Mouse (Mus musculus): ENCODE measurements around the gene Fyn.
A peak's percentile ranks its signal among the peaks of the same experiment; 100 is the strongest.

Gene Fyn

GRCm38 (mm10) chr10:39540995-39541394 lies 172.3 kb downstream of the Fyn start:
- no peak for DNase-seq

GRCm38 (mm10) chr10:39541451-39541874 lies 172.8 kb downstream of the Fyn start:
- DNase-seq, result no peak

GRCm38 (mm10) chr10:39541951-39542521 lies 173.4 kb downstream of the Fyn start:
- DNase-seq, result peak; percentile 40 to 50

- peak; percentile 33 to 50 for DNase-seq
Observed at GRCm38 (mm10) chr10:39542535-39543257, 174.0 kb downstream of the Fyn start.

DNA sequence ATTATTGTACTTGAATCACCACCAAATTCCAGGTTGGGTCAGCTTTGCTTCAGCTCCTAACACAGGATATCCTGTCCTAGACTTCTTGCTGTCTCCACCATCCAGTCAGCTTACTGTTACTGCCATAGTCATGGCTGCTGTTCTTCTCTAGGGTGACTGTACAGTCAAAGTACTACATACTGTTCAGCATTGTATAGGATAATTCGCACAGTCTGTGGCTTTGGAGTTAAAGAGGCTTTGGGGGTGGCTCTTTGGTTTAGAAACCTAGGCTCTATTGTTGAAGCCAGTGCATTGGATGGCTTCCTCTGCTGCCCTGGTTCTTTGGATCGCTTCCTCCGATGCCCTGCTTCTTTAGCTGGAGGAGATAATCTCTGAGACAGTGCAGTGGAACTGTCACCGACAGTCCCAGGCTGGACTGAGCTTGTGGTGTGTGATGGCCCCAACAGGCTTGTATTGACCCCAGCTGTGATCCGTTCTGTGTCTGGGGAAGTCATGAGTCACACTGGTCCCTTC lies 174.7 kb downstream of the Fyn start:
- no peak for DNase-seq

GRCm38 (mm10) chr10:39547369-39548074 lies 178.9 kb downstream of the Fyn start:
- no peak for DNase-seq

GRCm38 (mm10) chr10:39550791-39551190 lies 182.1 kb downstream of the Fyn start:
- DNase-seq, result no peak

GRCm38 (mm10) chr10:39551637-39552185 lies 183.1 kb downstream of the Fyn start:
- no peak for DNase-seq

GRCm38 (mm10) chr10:39552351-39552814 lies 183.7 kb downstream of the Fyn start:
- DNase-seq, result no peak

GRCm38 (mm10) chr10:39552903-39553302 lies 184.2 kb downstream of the Fyn start:
- no peak for DNase-seq

- DNase-seq, result no peak
Observed at GRCm38 (mm10) chr10:39555289-39555715, 186.6 kb downstream of the Fyn start.

GRCm38 (mm10) chr10:39555740-39556139 lies 187.1 kb downstream of the Fyn start:
- DNase-seq, result no peak

DNA sequence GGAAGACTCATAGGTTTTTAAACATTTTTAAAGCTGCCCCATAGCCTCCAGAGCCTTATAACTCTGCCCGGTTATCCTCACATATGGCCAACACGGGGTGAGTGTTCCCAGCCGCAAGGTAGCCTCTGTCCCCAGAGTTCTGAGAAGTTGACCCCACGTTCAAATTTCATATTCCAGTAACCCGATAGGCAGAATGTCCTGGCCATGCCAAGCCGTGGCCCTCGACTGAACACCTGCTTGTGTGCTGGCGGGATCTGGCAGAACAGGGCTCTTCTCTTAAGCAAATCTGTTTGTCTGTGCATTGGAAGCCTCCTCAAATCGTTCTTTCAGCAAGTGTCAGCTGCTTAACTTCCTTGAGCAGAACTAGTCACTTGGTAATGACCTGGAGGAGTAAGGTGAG lies 188.7 kb downstream of the Fyn start:
- DNase-seq, result no peak

DNA sequence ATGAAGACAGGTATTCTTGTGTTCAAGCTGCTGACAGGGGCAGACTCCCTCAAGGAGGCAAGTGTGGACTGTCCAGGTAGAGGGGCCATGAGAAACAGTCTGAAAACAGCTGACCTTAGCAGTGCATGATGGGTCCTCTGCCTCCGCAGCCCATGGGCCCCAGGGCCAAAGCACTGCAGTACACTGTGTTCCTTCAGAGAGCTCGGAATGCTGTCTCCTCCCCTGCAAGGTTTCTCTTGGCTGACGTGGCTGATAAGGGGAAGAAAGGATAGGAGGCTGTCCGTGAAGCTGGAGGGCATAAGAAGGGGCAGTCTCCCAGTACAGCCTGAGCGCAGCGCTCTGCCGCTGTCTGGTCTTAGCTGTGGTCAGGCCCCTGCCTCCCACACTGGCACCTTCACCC lies 189.2 kb downstream of the Fyn start:
- no peak for DNase-seq

- no peak for DNase-seq
Observed at GRCm38 (mm10) chr10:39558492-39559005, 189.9 kb downstream of the Fyn start.

GRCm38 (mm10) chr10:39559321-39559720 lies 190.7 kb downstream of the Fyn start:
- DNase-seq, result no peak

DNA sequence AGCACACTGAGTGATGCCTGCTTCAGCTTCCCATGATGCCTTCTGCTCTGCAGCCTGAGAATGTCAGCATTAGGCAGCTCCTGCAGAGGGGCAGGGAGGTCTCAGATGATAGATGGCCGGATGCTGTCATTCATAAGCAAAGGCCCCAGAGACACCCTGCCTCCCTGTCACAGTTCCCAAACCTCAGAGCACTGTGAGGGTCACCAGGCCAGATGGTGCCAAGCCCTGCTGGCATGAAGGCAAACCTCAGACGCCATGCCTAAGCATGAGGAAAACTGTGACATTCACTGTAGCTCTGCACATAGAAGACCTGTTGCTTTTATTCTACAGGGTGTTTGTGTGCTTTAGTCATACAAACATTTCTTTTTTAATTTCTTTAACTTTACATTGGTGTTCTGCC lies 193.7 kb downstream of the Fyn start:
- peak in 1 of 2 experiments; percentile 24 for DNase-seq

DNA sequence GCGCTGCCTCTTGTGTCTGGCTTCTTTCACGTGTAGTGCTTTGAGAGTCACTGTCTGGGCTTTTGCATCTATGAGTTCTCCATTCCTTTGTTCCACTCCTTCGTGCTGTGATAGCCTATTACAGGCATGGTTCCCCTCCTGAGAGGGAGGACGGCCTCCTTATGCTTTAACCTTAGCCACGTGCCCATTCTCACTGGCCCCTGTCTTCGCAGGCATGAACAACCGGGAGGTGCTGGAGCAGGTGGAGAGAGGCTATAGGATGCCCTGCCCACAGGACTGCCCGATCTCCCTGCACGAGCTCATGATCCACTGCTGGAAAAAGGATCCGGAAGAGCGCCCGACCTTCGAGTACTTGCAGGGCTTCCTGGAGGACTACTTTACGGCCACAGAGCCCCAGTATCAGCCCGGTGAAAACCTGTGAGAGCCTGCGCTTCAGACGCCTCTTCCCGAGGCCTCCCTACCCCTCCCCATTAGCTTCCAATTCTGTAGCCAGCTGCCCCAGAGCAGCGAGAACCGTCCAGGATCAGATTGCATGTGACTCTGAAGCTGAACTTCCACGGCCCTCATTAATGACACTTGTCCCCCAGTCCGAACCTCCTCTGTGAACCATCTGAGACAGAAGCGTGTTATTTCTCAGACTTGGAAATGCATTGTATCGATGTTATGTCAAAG lies 195.0 kb downstream of the Fyn start:
- no peak for DNase-seq

DNA sequence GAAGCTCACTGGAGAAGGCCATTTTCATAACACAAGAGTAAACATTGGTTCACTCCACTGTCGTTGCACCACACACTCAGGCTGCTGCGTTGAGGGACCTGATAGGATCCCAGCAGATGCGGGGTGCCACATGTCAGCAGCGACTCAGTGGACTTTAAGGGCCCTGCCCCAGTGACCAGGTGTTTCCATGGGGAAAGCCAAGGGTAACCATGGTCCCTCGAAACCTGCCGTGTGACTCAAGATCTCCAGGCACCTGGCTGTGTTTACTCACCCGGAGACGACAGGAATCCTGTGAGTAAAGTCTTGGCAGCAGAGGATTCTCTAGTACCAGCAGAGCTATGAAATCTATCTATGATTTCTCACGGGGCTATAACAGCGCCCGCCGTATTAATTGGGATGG lies 198.2 kb downstream of the Fyn start:
- DNase-seq, result no peak

GRCm38 (mm10) chr10:39568991-39569390 lies 200.3 kb downstream of the Fyn start:
- DNase-seq, result no peak

DNA sequence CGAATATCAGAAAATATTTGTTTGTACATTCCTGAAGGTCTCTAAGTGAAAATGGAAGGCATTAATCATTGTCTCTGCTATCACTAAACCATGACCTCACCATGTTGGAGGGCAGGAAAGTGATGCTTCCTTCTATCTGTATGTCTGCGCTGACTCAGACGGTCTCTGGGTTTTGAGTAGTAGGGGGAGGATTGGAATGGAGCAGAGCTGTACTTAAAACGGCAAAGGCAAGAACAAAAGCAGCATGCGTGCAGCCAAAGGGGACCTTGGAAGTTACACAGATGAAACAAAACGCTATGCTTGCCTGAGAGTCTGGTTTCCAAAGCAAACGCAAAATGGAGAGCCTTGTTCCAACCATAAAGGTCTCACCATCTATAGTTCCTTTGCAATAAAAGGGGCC lies 202.4 kb downstream of the Fyn start:
- no peak for DNase-seq

DNA sequence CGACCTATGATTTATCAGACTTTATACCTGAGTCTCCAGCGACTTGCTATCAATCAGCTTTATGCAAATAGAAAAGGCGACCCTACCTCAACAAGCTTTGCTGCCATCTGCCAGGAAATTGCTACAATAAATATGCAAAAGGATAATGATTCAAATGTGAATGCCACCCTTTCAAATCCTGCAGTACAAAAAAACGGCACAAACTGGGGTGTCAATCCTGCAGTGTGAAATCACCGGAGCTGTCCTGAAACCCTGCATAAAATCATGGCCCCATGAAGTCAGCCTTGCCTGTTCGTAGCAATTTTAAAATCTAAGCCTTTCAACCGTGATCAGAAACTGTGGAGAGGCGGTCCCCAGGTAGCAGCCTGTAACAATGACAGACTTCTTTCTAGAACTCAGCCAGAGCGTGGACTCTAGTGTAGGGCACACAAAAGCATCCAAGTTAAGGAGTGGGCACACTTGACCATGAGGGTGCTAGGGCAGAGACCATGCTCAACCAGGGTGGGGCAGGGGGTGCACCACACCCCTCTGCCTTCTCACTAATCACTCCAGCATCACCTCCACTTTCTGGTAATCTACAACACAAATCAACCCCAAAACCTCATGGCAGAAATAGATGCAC lies 203.5 kb downstream of the Fyn start:
- DNase-seq, result no peak

Measured in cerebellum, adult 18-20 months (tissue).